Mouse (Mus musculus): Measurements from ENCODE around the gene Zfp423.

The Zfp423 gene

DNA sequence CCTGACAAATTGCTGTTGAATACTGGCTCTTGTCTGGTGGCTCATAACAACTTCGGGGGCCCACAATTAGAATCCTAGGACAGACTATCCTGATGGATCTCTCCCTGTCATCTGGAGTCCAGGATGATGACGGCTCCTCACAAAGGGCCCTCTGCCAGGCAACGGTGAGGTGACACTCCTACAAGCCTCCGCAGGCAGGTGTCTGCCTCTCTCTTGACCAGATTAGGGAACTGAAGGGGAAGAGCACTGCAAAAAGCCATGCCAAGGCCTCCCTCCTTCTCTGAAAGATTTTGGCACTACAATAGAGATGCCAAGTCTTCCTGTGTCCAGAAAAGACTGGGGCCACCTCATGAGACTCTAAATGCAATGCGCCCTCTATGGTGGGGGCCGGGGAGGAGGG is 7.1 kb downstream of the Zfp423 start:
- DNase-seq (ENCODE audit: low read depth, low spot score) = no peak

- no peak for DNase-seq (ENCODE audit: low read depth, low spot score)
Observed at GRCm38 (mm10) chr8:87944225-87944934, 15.0 kb downstream of the Zfp423 start.

GRCm38 (mm10) chr8:87943651-87944091 is 15.7 kb downstream of the Zfp423 start:
- no peak for DNase-seq (ENCODE audit: low read depth, low spot score)

GRCm38 (mm10) chr8:87940646-87941045 is 18.7 kb downstream of the Zfp423 start:
- DNase-seq (ENCODE audit: low read depth, low spot score) = peak; percentile 69

GRCm38 (mm10) chr8:87939308-87939936 is 20.0 kb downstream of the Zfp423 start:
- DNase-seq (ENCODE audit: low read depth, low spot score) = no peak

- DNase-seq (ENCODE audit: low read depth, low spot score) = peak; percentile 59
Observed at GRCm38 (mm10) chr8:87938351-87939232, 20.8 kb downstream of the Zfp423 start.

- DNase-seq (ENCODE audit: low read depth, low spot score) = no peak
Observed at GRCm38 (mm10) chr8:87937211-87937610, 22.2 kb downstream of the Zfp423 start.

DNA sequence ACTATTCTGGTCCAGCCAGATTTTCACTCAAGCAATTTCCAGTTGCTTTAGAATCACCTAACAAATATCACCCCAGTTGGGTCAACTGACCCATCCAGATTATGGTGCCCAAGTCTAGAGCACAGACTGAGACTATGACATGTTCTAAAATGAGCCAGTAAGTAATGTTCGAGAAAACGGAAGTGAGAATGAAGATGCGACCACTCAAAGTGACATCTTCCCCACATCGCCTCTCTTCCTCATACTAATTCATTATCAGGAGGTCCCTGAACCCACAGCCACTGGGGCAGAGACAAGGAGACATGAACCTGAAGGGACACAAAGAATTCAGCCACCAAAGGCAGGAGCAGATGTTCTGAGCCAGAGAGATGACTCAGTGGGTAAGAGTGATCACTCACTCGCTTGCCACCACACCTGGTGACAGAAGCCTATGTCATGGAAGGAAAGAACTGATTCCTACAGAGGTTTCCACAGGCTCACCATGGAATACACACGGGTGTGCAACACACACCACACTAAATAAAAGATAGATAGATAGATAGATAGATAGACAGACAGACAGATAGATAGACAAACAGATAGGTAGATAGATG is 24.2 kb downstream of the Zfp423 start:
- no peak for DNase-seq (ENCODE audit: low read depth, low spot score)

DNA sequence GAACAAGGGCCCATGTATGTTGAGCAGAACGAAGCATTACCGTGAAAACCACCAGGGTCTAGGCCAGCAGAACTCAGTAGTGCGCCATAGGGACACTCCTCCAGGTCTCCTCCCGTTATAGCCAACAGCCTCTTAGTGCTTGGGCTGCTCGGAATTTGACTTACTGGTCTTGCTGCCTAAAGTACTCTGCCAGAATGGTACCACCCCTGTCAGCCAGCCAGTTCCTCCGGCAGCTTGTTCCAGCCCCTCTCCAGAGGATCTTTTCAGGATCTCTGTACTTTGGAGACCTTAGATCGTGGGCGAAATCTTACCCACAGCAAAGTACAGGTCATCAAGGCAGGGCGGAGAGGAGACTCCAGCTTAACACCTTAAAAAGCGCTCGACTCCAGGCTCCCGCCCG is 25.2 kb downstream of the Zfp423 start:
- no peak for DNase-seq (ENCODE audit: low read depth, low spot score)

DNA sequence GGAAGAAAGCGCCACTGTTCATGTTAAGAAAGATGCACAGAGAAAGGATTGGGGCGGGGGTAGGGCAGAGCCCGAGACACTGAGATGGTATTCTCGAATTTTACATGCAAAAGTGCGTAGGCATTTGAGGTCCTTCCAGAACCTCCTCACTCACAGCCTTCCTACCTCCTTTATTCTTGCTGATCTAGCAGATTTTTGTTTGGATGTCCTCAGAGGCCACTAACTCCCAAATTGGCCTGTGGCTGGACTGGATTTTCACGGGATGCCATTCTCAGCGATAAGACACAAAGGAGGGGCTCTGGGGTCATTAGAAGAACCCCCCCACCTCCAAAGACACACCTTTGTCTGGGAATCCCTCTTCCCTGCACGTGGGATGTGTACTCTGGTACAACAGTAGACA is 25.6 kb downstream of the Zfp423 start:
- no peak for DNase-seq (ENCODE audit: low read depth, low spot score)

- DNase-seq (ENCODE audit: low read depth, low spot score) = no peak
Observed at GRCm38 (mm10) chr8:87928857-87929256, 30.5 kb downstream of the Zfp423 start.

GRCm38 (mm10) chr8:87927034-87927830 is 32.2 kb downstream of the Zfp423 start:
- DNase-seq (ENCODE audit: low read depth, low spot score) = no peak

DNA sequence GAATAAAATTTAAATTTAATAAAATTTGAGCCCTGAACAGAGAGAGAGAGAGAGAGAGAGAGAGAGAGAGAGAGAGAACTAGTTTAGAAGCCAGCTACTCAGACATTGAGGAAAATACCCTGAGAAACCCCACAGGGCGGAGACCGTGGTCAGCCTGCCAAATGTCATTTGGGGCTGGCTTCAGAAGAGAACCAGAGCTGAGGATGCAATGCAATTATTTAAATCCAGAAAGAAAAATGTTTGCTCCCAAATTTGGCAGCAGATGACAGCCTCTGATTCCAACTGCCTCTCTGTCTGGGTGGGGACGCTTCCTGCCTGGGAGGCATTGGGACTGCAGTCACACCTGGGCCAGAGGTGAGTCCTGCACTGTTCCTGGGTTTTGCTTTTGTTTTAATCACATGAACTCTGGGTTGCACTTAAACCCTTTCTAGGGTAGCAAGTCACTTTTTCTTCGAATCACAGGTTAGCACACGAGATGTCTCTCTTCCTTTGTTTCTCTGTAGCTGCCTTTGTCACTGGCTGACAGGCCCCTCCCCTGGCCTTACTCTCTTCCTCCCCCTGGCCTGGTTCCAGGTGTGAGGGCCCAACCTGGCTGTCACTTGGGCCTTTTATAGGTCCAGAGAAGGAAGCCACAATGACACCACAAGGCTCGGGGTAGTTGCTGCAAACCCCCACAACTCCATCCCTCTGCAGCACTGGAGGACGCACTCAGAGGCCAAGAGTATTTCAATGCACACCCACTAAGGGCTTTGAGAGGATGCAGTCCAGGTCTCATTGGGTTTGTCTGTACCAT is 33.1 kb downstream of the Zfp423 start:
- DNase-seq (ENCODE audit: low read depth, low spot score) = peak; percentile 55

- DNase-seq (ENCODE audit: low read depth, low spot score) = no peak
Observed at GRCm38 (mm10) chr8:87922936-87923335, 36.5 kb downstream of the Zfp423 start.

DNA sequence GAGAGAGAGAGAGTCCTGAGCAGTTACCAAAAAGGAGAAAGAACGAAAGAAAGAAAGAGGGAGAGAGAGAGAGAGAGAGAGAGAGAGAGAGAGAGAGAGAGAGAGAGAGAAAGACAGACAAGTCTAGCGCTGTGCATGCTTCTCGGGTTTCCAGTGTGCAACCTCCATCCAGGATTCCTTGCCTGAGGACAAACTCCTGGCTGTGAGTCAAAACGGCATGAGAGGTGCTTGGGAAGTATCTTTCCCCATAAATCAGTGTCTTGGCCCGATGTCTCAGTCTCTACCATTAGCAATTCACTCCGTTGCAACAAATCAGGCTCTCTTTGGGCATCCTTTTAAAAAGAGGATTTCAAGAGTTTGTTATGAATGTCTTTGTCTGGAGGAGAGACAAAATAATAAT is 36.9 kb downstream of the Zfp423 start:
- DNase-seq (ENCODE audit: low read depth, low spot score) = no peak

GRCm38 (mm10) chr8:87918004-87918403 is 41.4 kb downstream of the Zfp423 start:
- no peak for DNase-seq (ENCODE audit: low read depth, low spot score)

GRCm38 (mm10) chr8:87915763-87916162 is 43.6 kb downstream of the Zfp423 start:
- DNase-seq (ENCODE audit: low read depth, low spot score) = no peak

DNA sequence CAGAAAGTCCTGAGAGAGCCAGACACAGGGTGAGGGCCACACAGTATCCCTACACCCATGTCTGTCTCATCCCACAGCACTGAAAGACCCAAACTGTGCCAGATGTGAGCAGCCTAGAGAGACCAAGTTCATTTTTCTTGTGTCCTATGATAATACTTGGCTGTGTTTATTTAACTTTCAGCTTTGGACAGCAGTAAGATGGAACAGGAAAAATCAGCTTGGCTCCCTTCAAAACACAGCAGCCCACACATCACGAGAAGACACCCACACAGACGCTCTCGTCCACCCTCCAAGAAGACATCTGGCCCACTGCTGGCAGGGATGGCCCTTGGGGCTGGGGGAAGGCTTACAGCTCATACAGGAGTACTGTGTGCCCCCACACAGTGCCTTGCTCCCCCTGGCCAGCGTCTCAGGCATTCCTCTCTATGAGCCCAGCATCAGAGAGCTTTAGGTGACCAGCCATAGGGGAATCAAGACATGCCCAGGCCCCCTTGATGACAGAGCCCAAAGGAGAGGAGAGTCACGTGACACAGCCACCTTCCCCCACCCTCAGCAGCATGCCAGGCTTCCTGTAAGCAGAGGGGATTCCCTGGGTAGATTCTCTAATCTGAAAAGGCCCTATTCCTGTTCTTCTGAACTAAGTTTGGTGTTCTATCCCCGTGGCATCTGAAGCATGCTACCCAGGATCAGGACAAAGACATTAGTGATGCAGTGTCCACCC is 45.0 kb downstream of the Zfp423 start:
- no peak for DNase-seq (ENCODE audit: low read depth, low spot score)

- peak; percentile 32 for DNase-seq (ENCODE audit: low read depth, low spot score)
Observed at GRCm38 (mm10) chr8:87908940-87909339, 50.5 kb downstream of the Zfp423 start.

DNA sequence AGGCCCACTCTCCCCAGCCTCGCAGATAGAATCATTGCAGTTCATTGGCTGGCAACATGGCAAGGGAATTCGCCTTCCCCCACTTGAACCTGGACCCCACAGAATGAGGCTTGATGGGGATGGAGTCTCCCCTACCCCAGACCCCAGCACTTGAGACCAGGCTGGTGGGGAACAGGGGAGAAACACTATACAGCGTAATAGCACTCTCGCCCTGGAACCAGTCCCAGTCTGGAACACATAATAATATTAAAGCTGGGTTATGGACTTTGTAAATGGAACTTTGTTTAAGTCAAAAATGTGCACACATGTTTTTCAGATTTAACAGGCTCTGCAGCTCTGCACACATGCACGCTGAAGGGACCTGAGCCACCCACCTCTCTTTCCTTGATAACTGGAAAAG is 54.0 kb downstream of the Zfp423 start:
- no peak for DNase-seq (ENCODE audit: low read depth, low spot score)
